Mouse (Mus musculus) intestine, embryonic 16.5 days (tissue): ENCODE data around the gene Abi1. TPM values are rescaled to one million over a fixed set of nuclear protein-coding genes. Genes with fewer than 3 reads are reported as not detected.
"Not testable (repeated sequence)": the region's sequence is repeated elsewhere in the genome, so short reads cannot be mapped to it uniquely, and the experiment has no call there.

Experiments used
- ATAC-seq: fragments of 200-750 bp; cut with Nextera tagmentation; 2 replicates; pipeline ENCODE4 v1.8.0; 2017; ENCODE audit warnings: moderate TSS enrichment, moderate library complexity
- H3K27ac ChIP-seq: fragments of 300-500 bp; sonication (generic); 2 replicates; pipeline ENCODE4 v1.5.1; 2014; ENCODE audit warnings: mild to moderate bottlenecking, low read length
- H3K27me3 ChIP-seq: fragments of 300-500 bp; sonication (generic); replicated peaks from 2 replicates; pipeline ENCODE4 v1.6.1; 2014; ENCODE audit warnings: low read length, control low read depth, mixed read lengths; ENCODE audit not compliant: control insufficient read depth, insufficient read depth
- H3K36me3 ChIP-seq: fragments of 300-500 bp; sonication (generic); 2 replicates; pipeline ENCODE4 v1.6.1; 2014; ENCODE audit warnings: low read length, control low read depth; ENCODE audit not compliant: control insufficient read depth, insufficient read depth
- H3K4me1 ChIP-seq: fragments of 300-500 bp; sonication (generic); 2 replicates; pipeline ENCODE4 v1.6.1; 2014; ENCODE audit warnings: low read length, control low read depth, mixed read lengths; ENCODE audit not compliant: control insufficient read depth, insufficient read depth
- H3K4me2 ChIP-seq: fragments of 300-500 bp; sonication (generic); 2 replicates; pipeline ENCODE4 v1.6.1; 2014; ENCODE audit warnings: low read depth, low read length, control low read depth
- H3K4me3 ChIP-seq: fragments of 300-500 bp; sonication (generic); 2 replicates; pipeline ENCODE4 v1.5.1; 2014; ENCODE audit warnings: mild to moderate bottlenecking, low read length
- H3K9ac ChIP-seq: fragments of 300-500 bp; sonication (generic); 2 replicates; pipeline ENCODE4 v1.6.1; 2014; ENCODE audit warnings: low read depth, low read length
- H3K9me3 ChIP-seq: fragments of 300-500 bp; sonication (generic); 2 replicates; pipeline ENCODE4 v1.6.1; 2016; ENCODE audit warnings: low read length, control low read depth; ENCODE audit not compliant: control insufficient read depth
- WGBS: fragments of 180-500 bp; shearing (Covaris S2); extraction: QIAGEN DNeasy Blood & Tissue Kit; methylation state at CpG from one replicate; pipeline ENCODE4 v1.1.7; 2014; 5-methylcytosine and 5-hydroxymethylcytosine counted together
- polyA plus RNA-seq: library from polyadenylated mRNA; unstranded; fragments of >200 nt; fragmentation: Nextera tagmentation; extraction: Ambion mirVana; gene quantifications from 2 replicates; pipeline ENCODE4 v1.2.1, GENCODE M21; 2015

Abi1 gene
- polyA plus RNA-seq, 1 experiment from 2014 or later = 54.0 TPM

DNA sequence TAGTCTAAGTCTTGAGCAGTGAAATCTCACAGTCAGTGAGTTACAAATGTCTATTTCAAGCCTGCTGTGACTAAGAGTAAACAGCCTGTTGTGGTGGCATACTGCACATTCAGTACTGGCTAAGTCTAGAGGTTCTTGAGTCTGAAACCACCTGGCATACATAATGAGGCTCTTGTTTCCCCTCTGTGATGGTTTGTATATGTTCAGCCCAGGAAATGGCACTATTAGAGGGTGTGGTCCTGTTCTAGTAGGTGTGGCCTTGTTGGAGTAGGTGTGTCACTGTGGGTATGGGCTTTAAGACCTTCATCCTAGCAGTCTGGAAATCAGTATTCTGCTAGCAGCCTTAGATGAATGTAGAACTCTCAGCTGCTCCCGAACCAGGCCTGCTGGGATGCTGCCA is 82.6 kb downstream of the Abi1 start:
- H3K9me3 ChIP-seq = no peaks in the 10 kb centered on the region
- 0 out of 2 replicates have a peak, but pooled peaks have one; percentile 33 for ATAC-seq

DNA sequence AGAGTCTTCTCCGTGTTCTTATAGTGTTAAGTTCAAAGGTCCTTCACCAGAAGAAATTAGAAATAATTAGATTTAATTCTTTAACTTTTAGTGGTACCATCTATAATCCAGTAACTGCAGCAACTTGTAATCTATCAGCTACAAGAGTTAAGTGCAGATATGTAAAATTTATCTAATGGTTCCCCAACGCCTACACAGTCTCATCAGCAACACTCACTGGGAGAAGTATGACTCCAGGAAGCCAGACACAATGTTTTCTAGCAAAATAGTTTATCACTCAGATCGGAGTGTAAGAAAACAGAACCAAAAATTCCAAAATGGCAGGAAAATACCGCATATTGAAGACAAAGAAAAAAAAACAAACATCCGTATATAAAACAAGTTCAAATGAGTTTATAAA is 84.1 kb downstream of the Abi1 start:
- Histone ChIP-seq H3K36me3 (no peaks in the 10 kb centered on the region), H3K27ac (no peak overlapping the region), H3K9me3 (no peaks in the 10 kb centered on the region), H3K4me1 (no peaks in the 10 kb centered on the region), H3K4me3 (no peak overlapping the region), H3K9ac (no peak overlapping the region), H3K27me3 (no peaks in the 10 kb centered on the region), H3K4me2 (no peak overlapping the region)
- ATAC-seq = no peak
- WGBS = 88% methylated on average over 5 of the region's 5 CpGs

More for the DNA sequence above, 82.6 kb downstream of the Abi1 start:
- no peak overlapping the region for H3K4me3 ChIP-seq
- H3K36me3 ChIP-seq = no peaks in the 10 kb centered on the region; the same call in 1 of the 2 replicates
- H3K27ac ChIP-seq = no peak overlapping the region
- H3K4me1 ChIP-seq = no peaks in the 10 kb centered on the region
- no peaks in the 10 kb centered on the region for H3K27me3 ChIP-seq
- 79% methylated on average over 1 of the region's 1 CpGs for WGBS
- H3K4me2 ChIP-seq = no peak overlapping the region
- no peak overlapping the region for H3K9ac ChIP-seq

DNA sequence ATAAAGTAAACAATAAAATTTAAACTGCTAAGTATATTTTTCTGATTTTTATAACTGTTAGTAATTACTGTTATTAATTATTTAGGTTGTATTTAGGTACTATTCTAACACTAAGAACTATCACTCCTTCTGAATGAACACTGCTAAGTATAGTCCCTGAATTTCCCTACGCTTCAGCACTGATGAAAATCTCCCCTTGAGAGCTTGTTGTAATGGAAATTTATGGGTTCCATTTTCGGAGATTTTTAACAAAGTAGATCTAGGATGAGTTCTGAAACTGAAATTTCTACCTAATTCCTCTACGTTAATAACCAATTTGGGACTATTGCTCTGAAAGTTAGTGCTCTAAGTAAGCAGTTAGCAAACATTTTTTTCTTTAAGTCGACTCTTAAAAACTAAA is 85.8 kb downstream of the Abi1 start:
- 89% methylated on average over 4 of the region's 4 CpGs for WGBS
- Histone ChIP-seq H3K4me3 (no peak overlapping the region), H3K9ac (no peak overlapping the region), H3K9me3 (no peaks in the 10 kb centered on the region), H3K36me3 (no peaks in the 10 kb centered on the region), H3K27me3 (no peaks in the 10 kb centered on the region), H3K4me1 (no peaks in the 10 kb centered on the region), H3K27ac (no peak overlapping the region), H3K4me2 (no peak overlapping the region)
- no peak for ATAC-seq

DNA sequence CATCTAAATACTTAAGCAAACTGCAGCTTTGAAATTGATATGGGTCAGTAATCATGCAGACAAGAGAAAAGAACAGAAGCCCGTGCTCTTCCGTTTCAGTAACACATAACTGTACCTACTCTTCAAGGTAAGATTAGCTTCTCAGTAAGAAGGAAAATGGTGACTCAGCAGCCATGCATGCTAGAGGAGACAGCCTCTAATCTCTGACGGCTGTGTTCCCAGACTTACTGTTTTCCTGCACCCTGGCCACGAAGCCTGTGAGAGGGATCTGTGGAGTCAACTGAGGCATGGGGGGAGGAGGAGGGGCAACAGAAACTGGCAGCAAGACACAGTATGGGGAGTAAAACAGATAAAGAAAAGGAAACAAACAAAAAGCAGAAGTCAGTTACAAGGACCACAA is 90.1 kb downstream of the Abi1 start:
- Histone ChIP-seq H3K36me3 (no peaks in the 10 kb centered on the region), H3K27ac (no peak overlapping the region), H3K4me1 (no peaks in the 10 kb centered on the region), H3K4me2 (no peak overlapping the region), H3K27me3 (no peaks in the 10 kb centered on the region), H3K9me3 (no peaks in the 10 kb centered on the region), H3K9ac (no peak overlapping the region), H3K4me3 (no peak overlapping the region)
- WGBS = 54% methylated on average over 4 of the region's 4 CpGs
- no peak for ATAC-seq

DNA sequence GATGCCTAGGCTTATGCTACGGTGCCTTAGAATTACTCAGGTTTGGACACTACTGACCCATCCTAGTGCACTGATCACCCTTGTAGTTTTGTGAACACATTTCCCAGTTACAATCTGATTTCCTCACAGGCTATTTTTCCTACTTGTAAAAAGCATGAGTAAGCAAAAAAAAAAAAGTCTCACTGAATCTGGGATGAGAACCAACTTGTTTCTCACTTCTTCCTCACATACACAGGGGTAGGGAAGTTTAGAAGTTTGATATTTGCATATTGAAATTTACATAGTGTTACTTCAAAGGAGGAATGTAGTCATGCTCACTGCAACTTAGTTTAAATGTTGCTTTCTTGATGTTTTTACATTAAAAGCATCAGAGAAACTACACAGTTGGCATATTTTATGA is 106.5 kb downstream of the Abi1 start:
- Histone ChIP-seq H3K9ac (no peak overlapping the region), H3K27ac (no peak overlapping the region), H3K27me3 (no peaks in the 10 kb centered on the region), H3K4me3 (no peak overlapping the region), H3K4me2 (no peak overlapping the region), H3K4me1 (no peaks in the 10 kb centered on the region), H3K9me3 (no peaks in the 10 kb centered on the region), H3K36me3 (peaks cover 5% of the 10 kb centered on the region; the same call in 1 of the 2 replicates)
- WGBS = 91% methylated on average over 1 of the region's 1 CpGs
- no peak for ATAC-seq

DNA sequence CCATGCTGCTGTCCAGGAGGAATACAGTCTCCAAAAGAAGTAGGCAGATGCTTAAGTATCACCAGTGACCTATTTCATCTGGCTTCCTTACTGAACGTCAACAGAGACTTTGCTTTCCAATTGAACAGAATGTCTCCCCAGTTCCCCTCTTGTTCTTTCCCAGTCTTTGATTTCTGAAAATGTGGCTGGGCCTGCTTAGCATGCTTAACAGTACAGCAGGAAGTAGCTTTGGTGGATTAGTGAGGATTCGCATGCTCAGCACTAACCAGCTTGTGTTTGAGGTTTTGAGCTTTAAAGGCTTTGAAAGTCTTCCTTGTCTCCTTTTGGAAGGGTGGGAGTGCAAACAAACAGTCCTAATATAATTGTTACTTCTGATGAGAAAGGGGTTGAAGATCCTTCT is 111.8 kb downstream of the Abi1 start:
- H3K9ac ChIP-seq = no peak overlapping the region
- no peaks in the 10 kb centered on the region for H3K4me1 ChIP-seq
- H3K27ac ChIP-seq = no peak overlapping the region
- 0 out of 2 replicates have a peak, but pooled peaks cover 3% of the 10 kb centered on the region for H3K36me3 ChIP-seq
- no peak overlapping the region for H3K4me2 ChIP-seq
- H3K4me3 ChIP-seq = no peak overlapping the region
- no peaks in the 10 kb centered on the region for H3K27me3 ChIP-seq
- no peak for ATAC-seq
- no peaks in the 10 kb centered on the region for H3K9me3 ChIP-seq
- 82% methylated on average over 2 of the region's 2 CpGs for WGBS

DNA sequence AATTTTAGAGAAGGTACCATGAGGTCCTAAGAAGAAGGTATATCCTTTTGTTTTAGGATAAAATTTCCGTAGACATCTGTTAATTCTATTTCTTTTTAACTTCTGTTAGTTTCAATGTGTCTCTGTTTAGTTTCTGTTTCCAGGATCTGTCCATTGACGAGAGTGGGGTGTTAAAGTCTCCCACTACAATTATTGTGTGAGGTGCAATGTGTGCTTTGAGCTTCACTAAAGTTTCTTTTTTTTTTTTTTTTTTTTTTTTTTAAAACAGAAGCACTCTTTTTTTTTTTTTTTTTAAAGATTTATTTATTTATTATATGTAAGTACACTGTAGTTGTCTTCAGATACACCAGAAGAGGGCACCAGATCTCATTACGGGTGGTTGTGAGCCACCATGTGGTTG is 114.1 kb downstream of the Abi1 start:
- not testable (repeated sequence) for H3K36me3 ChIP-seq, ATAC-seq, H3K4me2 ChIP-seq, H3K27me3 ChIP-seq, H3K27ac ChIP-seq, H3K4me3 ChIP-seq, H3K9ac ChIP-seq, H3K9me3 ChIP-seq, H3K4me1 ChIP-seq
- 89% methylated on average over 2 of the region's 3 CpGs for WGBS

DNA sequence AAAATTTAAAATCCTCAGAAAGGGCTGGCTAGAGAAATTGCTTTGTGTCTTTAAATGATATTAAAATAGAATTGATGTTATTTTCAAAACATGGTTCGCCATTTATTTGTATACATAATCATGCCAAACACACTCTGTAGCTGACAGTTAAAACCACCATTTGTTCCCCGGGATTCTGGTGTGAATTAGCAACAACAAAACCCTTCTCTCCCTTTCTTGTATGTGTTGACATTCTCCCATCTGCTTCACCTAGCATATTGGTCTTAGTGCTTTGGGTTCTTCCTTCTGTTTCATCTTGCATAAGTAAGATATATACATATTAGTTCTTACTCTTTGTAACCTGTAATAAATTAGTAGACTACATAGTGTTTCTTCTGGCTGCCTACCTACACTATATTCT is 121.4 kb downstream of the Abi1 start:
- no peak overlapping the region for H3K4me2 ChIP-seq
- H3K4me1 ChIP-seq = no peaks in the 10 kb centered on the region

DNA sequence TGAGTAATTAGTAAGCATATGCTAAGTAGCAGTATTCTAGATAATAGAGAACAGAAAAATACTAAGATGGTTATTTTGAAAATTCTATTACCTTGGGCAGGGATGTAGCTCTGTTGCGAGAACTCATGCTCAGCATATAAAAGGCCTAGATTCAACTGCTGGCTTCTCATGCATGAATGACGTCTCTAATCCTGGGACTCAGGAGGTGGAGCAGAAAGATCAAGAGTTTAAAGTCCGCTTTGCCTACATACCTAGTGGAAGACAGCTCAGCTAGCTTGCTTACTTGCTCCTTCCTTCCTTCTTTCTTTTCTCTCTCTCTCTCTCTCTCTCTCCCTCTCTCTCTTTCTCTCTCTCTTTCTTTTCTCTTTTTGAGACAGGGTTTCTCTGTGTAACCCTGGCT is 125.6 kb downstream of the Abi1 start:
- Histone ChIP-seq H3K9me3 (no peaks in the 10 kb centered on the region), H3K4me1 (no peaks in the 10 kb centered on the region), H3K4me3 (no peak overlapping the region), H3K27ac (no peak overlapping the region), H3K27me3 (no peaks in the 10 kb centered on the region), H3K4me2 (no peak overlapping the region), H3K9ac (no peak overlapping the region), H3K36me3 (0 out of 2 replicates have a peak, but pooled peaks cover 3% of the 10 kb centered on the region)
- ATAC-seq = peak; percentile 58; the same call in 1 of the 2 replicates
- 84% methylated on average over 3 of the region's 3 CpGs for WGBS

More for the DNA sequence above, 121.4 kb downstream of the Abi1 start:
- H3K27ac ChIP-seq = no peak overlapping the region
- 89% methylated on average over 2 of the region's 2 CpGs for WGBS
- no peak overlapping the region for H3K9ac ChIP-seq
- 0 out of 2 replicates have a peak, but pooled peaks cover 3% of the 10 kb centered on the region for H3K36me3 ChIP-seq
- H3K4me3 ChIP-seq = no peak overlapping the region
- no peak for ATAC-seq
- no peaks in the 10 kb centered on the region for H3K9me3 ChIP-seq
- no peaks in the 10 kb centered on the region for H3K27me3 ChIP-seq

DNA sequence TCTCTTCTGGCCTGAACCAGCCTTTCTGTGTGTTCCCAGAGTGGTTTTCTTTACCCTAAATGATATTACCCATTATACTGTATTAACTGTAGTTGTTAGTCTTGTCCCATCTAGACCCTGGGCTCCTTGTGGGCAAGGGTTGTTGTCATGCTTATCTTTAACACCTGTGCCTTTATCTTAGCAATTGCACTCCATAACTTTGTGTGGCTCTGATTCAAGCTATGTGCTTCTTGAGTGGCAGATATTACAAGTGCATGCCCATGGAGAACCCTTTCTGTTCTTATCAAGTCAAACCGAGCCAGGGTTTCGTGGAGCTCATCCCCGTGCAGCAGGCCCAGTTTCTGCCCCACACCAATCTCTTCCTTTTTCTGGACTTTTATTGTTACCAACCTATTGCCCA is 136.1 kb downstream of the Abi1 start:
- no peaks in the 10 kb centered on the region for H3K4me1 ChIP-seq
- no peak overlapping the region for H3K4me2 ChIP-seq
- H3K4me3 ChIP-seq = no peak overlapping the region
- H3K36me3 ChIP-seq = peaks cover 2% of the 10 kb centered on the region; the same call in 1 of the 2 replicates
- no peak for ATAC-seq
- no peak overlapping the region for H3K27ac ChIP-seq
- H3K9ac ChIP-seq = no peak overlapping the region
- no peaks in the 10 kb centered on the region for H3K9me3 ChIP-seq
- H3K27me3 ChIP-seq = no peaks in the 10 kb centered on the region
- 87% methylated on average over 3 of the region's 3 CpGs for WGBS
